Mouse (Mus musculus): ENCODE results near the gene Cldnd1. TPM values are rescaled to one million over a fixed set of nuclear protein-coding genes. Genes with fewer than 3 reads are reported as not detected.

Cldnd1 gene
- polyA plus RNA-seq, 1 experiment from 2014 or later = 127 TPM

DNA sequence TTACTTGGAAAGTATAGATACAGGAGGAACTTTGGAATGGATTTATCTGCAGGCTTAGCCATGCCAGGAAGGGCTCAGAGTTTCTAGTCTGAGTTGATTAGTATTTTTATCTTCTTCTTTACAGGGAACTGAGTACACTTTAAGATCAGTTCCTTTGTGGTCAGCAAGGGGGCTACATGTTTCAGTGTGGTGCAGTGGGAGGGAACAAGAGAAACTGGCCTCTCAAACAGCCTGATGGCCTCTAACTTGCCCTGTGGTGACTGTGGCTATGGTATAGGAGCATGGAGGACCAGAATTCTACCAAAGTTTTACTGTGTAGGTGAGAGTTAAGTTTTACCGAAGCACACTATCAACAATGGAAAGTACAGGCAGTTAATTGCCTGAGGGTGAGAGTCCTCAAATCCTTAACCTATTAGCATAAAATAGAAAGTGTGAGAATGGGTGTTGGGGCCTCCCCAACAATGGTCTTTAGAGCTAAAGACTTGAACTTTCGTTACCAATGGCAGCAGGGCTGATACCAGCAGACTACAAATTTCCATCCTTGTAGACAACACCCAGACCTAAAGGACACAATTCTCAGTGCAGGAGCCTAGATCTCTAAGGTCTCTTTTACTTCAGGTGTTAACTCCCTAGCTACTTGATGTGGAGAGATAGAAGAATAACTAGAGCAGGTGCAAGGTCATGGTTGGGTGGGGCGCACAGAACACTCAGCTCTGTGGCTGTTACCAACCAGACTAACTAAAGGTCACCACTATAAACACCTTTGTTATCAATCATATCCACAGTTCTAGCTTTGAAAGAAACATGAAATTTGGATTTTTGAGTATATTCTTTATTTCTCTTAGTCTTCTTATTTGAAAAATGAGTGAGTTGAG, 18.9 kb upstream of the Cldnd1 start:
- Histone ChIP-seq H3K4me1 (ENCODE audit: insufficient read depth) (no peaks in the 10 kb centered on the region), H3K27me3 (ENCODE audit: insufficient read depth, low read length) (no peaks in the 10 kb centered on the region), H3K27ac (ENCODE audit: low read depth) (no peak overlapping the region), H3K9ac (no peak overlapping the region), H3K4me2 (no peak overlapping the region), H3K9me3 (ENCODE audit: low read depth, low read length) (no peaks in the 10 kb centered on the region), H3K4me3 (ENCODE audit: low read depth, low read length) (no peak overlapping the region), H3K36me3 (ENCODE audit: insufficient read depth) (no peaks in the 10 kb centered on the region)
- TF ChIP-seq CTCF (IDR thresholded peaks at IDR 0.05; ENCODE audit: low read depth) = no peak
- ATAC-seq (ENCODE audit: insufficient read depth) (no peak), DNase-seq (no peak)
- WGBS = 67% methylated on average over 3 of the region's 3 CpGs

DNA sequence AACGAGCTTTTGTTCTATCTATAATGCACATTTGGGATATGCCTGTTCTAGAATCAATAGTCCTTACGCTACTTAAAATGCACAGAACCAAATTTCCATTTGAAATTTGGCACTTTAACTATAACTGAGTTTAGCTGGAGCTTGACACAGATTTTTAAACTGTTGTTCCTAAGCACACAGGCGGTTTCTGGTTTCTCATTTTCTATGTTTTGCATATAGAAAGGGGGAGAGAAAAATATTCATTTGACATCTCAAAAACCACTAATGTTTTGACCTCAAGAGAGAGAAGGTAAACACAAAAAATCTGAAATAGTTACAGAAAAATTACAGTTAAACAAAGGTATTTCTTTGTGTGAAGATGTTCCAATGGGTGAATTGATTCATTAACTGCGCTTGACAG, 18.2 kb upstream of the Cldnd1 start:
- Histone ChIP-seq H3K4me3 (ENCODE audit: low read depth, low read length) (no peak overlapping the region), H3K9me3 (ENCODE audit: low read depth, low read length) (no peaks in the 10 kb centered on the region), H3K9ac (no peak overlapping the region), H3K4me1 (ENCODE audit: insufficient read depth) (no peaks in the 10 kb centered on the region), H3K27me3 (ENCODE audit: insufficient read depth, low read length) (no peaks in the 10 kb centered on the region), H3K4me2 (no peak overlapping the region), H3K36me3 (ENCODE audit: insufficient read depth) (no peaks in the 10 kb centered on the region), H3K27ac (ENCODE audit: low read depth) (no peak overlapping the region)
- DNase-seq (no peak), ATAC-seq (ENCODE audit: insufficient read depth) (no peak)
- TF ChIP-seq CTCF (IDR thresholded peaks at IDR 0.05; ENCODE audit: low read depth) = no peak
- 62% methylated on average over 4 of the region's 4 CpGs for WGBS

DNA sequence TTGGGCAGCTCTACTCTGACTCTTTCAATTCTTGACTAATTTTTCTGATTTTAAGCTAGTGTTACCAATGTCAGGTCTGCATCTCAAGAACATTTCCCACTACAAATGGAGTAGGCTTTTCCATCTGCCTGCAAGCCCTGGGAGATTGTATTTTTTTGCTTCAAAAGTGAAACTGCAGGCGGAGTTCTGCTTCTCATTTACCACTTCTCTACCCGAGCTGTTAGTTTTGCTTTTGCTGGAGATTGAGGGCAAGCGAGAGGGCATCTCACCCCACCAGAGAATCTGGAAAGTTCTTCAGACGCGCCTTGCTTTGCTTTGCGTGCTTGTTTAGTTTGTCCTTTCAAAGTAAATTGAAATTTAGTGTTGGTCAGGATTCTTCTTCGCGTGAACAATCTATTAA, 15.5 kb upstream of the Cldnd1 start:
- no peak for ATAC-seq (ENCODE audit: insufficient read depth)

DNA sequence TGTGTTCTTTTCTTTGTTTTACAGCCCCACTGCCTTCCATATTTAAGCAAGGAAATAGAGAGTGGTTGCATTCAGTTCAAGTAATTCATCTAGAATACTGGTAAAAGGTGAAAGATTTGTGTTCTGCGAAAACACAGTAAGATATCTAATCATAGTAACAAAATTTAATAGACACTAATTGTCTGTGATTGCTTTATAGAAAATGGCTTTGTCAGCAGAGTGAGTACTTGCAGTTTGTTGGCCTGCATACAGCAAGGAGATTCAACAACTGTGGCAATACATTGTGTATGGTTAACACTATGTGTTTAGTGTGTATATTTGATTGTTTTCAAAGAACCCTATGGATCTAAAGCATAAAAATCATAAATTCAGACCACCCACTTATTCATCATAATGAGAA, 14.6 kb upstream of the Cldnd1 start:
- H3K36me3 ChIP-seq (ENCODE audit: insufficient read depth) = no peaks in the 10 kb centered on the region
- no peaks in the 10 kb centered on the region for H3K27me3 ChIP-seq (ENCODE audit: insufficient read depth, low read length)
- no peak for TF ChIP-seq CTCF (IDR thresholded peaks at IDR 0.05; ENCODE audit: low read depth)
- no peak overlapping the region for H3K27ac ChIP-seq (ENCODE audit: low read depth)
- ATAC-seq (ENCODE audit: insufficient read depth) (no peak), DNase-seq (no peak)
- 79% methylated on average over 1 of the region's 1 CpGs for WGBS
- no peak overlapping the region for H3K9ac ChIP-seq
- no peak overlapping the region for H3K4me3 ChIP-seq (ENCODE audit: low read depth, low read length)
- no peaks in the 10 kb centered on the region for H3K9me3 ChIP-seq (ENCODE audit: low read depth, low read length)
- no peaks in the 10 kb centered on the region for H3K4me1 ChIP-seq (ENCODE audit: insufficient read depth)
- H3K4me2 ChIP-seq = no peak overlapping the region

More for the DNA sequence above, 15.5 kb upstream of the Cldnd1 start:
- Histone ChIP-seq H3K9ac (no peak overlapping the region), H3K9me3 (ENCODE audit: low read depth, low read length) (no peaks in the 10 kb centered on the region), H3K4me2 (no peak overlapping the region), H3K27ac (ENCODE audit: low read depth) (no peak overlapping the region), H3K4me1 (ENCODE audit: insufficient read depth) (no peaks in the 10 kb centered on the region), H3K36me3 (ENCODE audit: insufficient read depth) (no peaks in the 10 kb centered on the region), H3K27me3 (ENCODE audit: insufficient read depth, low read length) (no peaks in the 10 kb centered on the region), H3K4me3 (ENCODE audit: low read depth, low read length) (no peak overlapping the region)
- no peak for TF ChIP-seq CTCF (IDR thresholded peaks at IDR 0.05; ENCODE audit: low read depth)
- DNase-seq = no peak
- WGBS = 72% methylated on average over 8 of the region's 8 CpGs

DNA sequence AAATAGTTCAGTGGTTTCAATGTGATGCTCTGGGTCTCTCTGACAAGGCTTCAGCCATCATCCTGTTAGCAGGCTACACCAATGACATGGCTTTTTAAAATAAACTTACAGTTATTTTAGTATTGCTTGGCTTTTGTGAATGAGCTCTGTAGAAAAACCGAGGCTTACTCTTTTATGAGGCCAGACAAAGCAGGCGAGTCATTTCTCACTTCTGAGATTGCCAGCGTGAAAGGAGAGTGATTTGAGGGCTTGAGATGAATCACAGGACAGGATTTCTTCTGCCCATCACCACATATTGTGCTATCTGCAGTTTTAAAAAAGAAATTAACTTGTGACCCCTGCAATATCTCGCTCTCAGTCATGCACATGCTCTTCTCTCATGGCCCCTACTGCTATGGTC, 12.7 kb upstream of the Cldnd1 start:
- Histone ChIP-seq H3K4me1 (ENCODE audit: insufficient read depth) (no peaks in the 10 kb centered on the region), H3K4me3 (ENCODE audit: low read depth, low read length) (no peak overlapping the region), H3K27me3 (ENCODE audit: insufficient read depth, low read length) (no peaks in the 10 kb centered on the region), H3K9me3 (ENCODE audit: low read depth, low read length) (no peaks in the 10 kb centered on the region), H3K9ac (no peak overlapping the region), H3K36me3 (ENCODE audit: insufficient read depth) (no peaks in the 10 kb centered on the region), H3K27ac (ENCODE audit: low read depth) (no peak overlapping the region), H3K4me2 (no peak overlapping the region)
- ATAC-seq (ENCODE audit: insufficient read depth) = no peak
- WGBS = 71% methylated on average over 4 of the region's 4 CpGs
- DNase-seq = no peak
- no peak for TF ChIP-seq CTCF (IDR thresholded peaks at IDR 0.05; ENCODE audit: low read depth)

DNA sequence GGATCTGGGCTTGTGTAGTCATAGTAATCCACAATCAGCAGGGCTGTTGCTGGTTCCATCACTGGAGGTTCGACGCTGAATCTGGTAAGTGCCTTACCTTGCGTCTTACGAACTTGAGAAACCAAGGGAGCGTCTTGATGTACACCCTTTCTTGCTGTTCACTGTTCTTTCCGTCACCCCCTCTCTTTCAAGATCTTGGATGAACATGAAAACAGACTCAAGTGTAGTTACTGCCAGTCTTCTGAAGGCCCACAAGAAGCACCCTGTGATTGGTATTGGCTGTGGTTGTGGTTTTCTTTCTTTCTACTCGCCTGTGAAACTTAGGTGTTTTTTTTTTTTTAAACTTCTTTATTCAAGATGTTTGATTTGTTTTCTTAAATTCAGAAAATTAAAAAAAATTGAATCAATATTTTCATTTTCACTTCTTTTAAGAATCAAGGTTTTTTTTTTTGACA, 9.0 kb upstream of the Cldnd1 start, which contains the start of gene Gpr15:
Gene Gpr15, minus strand, starts transcription at position 405 of the 455 bp plus-strand sequence.
- no peaks in the 10 kb centered on the region for H3K9me3 ChIP-seq (ENCODE audit: low read depth, low read length)
- 90% methylated on average over 7 of the region's 7 CpGs for WGBS
- H3K27ac ChIP-seq (ENCODE audit: low read depth) = no peak within 1 kb of the TSS
- ATAC-seq (ENCODE audit: insufficient read depth) = no peak
- H3K9ac ChIP-seq = no peak within 1 kb of the TSS
- DNase-seq = no peak
- H3K36me3 ChIP-seq (ENCODE audit: insufficient read depth) = no peaks in the 10 kb centered on the region
- H3K4me1 ChIP-seq (ENCODE audit: insufficient read depth) = no peaks in the 10 kb centered on the region
- H3K27me3 ChIP-seq (ENCODE audit: insufficient read depth, low read length) = no peaks in the 10 kb centered on the region
- no peak within 1 kb of the TSS for H3K4me3 ChIP-seq (ENCODE audit: low read depth, low read length)
- H3K4me2 ChIP-seq = no peak within 1 kb of the TSS
- no peak for TF ChIP-seq CTCF (IDR thresholded peaks at IDR 0.05; ENCODE audit: low read depth)

DNA sequence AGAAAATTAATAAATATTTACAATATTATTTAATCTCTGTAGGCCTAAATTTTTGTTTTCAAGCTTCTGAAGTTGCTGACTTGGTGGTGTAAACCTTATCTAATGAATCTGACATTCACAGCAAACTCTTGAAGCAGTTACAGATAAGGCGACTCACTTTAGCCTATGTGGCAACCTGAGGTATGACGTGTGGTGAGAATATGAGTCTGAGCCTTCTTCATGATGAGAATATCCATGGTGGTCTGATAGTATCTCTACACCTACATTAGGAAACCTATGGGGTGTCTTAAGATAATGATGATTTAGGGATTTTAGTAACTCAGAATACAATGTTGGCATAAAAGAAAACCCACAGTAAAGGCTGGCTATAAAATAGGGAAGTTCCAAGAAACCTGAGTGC, 5.4 kb upstream of the Cldnd1 start:
- H3K27me3 ChIP-seq (ENCODE audit: insufficient read depth, low read length) = no peaks in the 10 kb centered on the region

More for the DNA sequence above, 5.4 kb upstream of the Cldnd1 start:
- no peak overlapping the region for H3K27ac ChIP-seq (ENCODE audit: low read depth)
- H3K4me1 ChIP-seq (ENCODE audit: insufficient read depth) = no peaks in the 10 kb centered on the region
- no peak for DNase-seq
- no peak overlapping the region for H3K4me3 ChIP-seq (ENCODE audit: low read depth, low read length)
- ATAC-seq (ENCODE audit: insufficient read depth) = no peak
- H3K9me3 ChIP-seq (ENCODE audit: low read depth, low read length) = no peaks in the 10 kb centered on the region
- 81% methylated on average over 2 of the region's 2 CpGs for WGBS
- no peak overlapping the region for H3K4me2 ChIP-seq
- TF ChIP-seq CTCF (IDR thresholded peaks at IDR 0.05; ENCODE audit: low read depth) = no peak
- no peaks in the 10 kb centered on the region for H3K36me3 ChIP-seq (ENCODE audit: insufficient read depth)
- H3K9ac ChIP-seq = no peak overlapping the region

Data from lung, embryonic 14.5 days (tissue).